Mouse (Mus musculus): ENCODE measurements around the gene Gm20503. TPM values are rescaled to one million over a fixed set of nuclear protein-coding genes. Genes with fewer than 3 reads are reported as not detected.

The Gm20503 gene
- 7.6 and 10.9 TPM in 2 replicates for polyA plus RNA-seq (2016; fragmentation: Nextera tagmentation; extraction: Ambion mirVana)

GRCm38 (mm10) chr4:59002948-59003805 lies at the start of gene Gm20503:
Gm20503 (plus strand) TSS chr4:59003210.
- Histone ChIP-seq H3K27me3 (ENCODE audit: low read depth, poor library complexity, severe bottlenecking) (peaks cover 22% of the 10 kb centered on the region), H3K4me3 (peak within 1 kb of the TSS; percentile 93), H3K4me1 (peaks cover 33% of the 10 kb centered on the region), H3K36me3 (no peaks in the 10 kb centered on the region), H3K9me3 (replicated peaks) (no peaks in the 10 kb centered on the region), H3K27ac (replicated peaks) (peak within 1 kb of the TSS; percentile 92)
- under 1% methylated on average over 89 of the region's 89 CpGs for WGBS
- peak; percentile 92 for DNase-seq (ENCODE audit: low spot score)

GRCm38 (mm10) chr4:58961719-58962118 lies 41.3 kb upstream of the Gm20503 start:
- DNase-seq (ENCODE audit: low spot score) = no peak
- Histone ChIP-seq H3K4me1 (no peaks in the 10 kb centered on the region), H3K27ac (replicated peaks) (no peak overlapping the region), H3K36me3 (peaks cover 11% of the 10 kb centered on the region), H3K9me3 (replicated peaks) (no peaks in the 10 kb centered on the region), H3K27me3 (ENCODE audit: low read depth, poor library complexity, severe bottlenecking) (no peaks in the 10 kb centered on the region), H3K4me3 (no peak overlapping the region)
- WGBS = 94% methylated on average over 15 of the region's 15 CpGs

- Histone ChIP-seq H3K27me3 (ENCODE audit: low read depth, poor library complexity, severe bottlenecking) (no peaks in the 10 kb centered on the region), H3K36me3 (no peaks in the 10 kb centered on the region), H3K27ac (replicated peaks) (no peak overlapping the region), H3K4me1 (no peaks in the 10 kb centered on the region), H3K4me3 (no peak overlapping the region), H3K9me3 (replicated peaks) (no peaks in the 10 kb centered on the region)
- 94% methylated on average over 4 of the region's 4 CpGs for WGBS
- DNase-seq (ENCODE audit: low spot score) = no peak
Measured at GRCm38 (mm10) chr4:58963271-58963670, 39.7 kb upstream of the Gm20503 start.

GRCm38 (mm10) chr4:58965136-58965535 lies 37.9 kb upstream of the Gm20503 start:
- no peaks in the 10 kb centered on the region for H3K27me3 ChIP-seq (ENCODE audit: low read depth, poor library complexity, severe bottlenecking)
- WGBS = 89% methylated on average over 1 of the region's 1 CpGs
- no peak for DNase-seq (ENCODE audit: low spot score)
- H3K9me3 ChIP-seq (replicated peaks) = no peaks in the 10 kb centered on the region
- no peak overlapping the region for H3K27ac ChIP-seq (replicated peaks)
- no peak overlapping the region for H3K4me3 ChIP-seq
- H3K36me3 ChIP-seq = no peaks in the 10 kb centered on the region
- no peaks in the 10 kb centered on the region for H3K4me1 ChIP-seq

- WGBS = 86% methylated on average over 4 of the region's 4 CpGs
- Histone ChIP-seq H3K27ac (replicated peaks) (no peak overlapping the region), H3K4me3 (no peak overlapping the region), H3K27me3 (ENCODE audit: low read depth, poor library complexity, severe bottlenecking) (no peaks in the 10 kb centered on the region), H3K36me3 (peaks cover 4% of the 10 kb centered on the region; the same call in 1 of the 2 replicates), H3K9me3 (replicated peaks) (no peaks in the 10 kb centered on the region), H3K4me1 (no peaks in the 10 kb centered on the region)
- DNase-seq (ENCODE audit: low spot score) = no peak
Measured at GRCm38 (mm10) chr4:58970678-58971077, 32.3 kb upstream of the Gm20503 start.

GRCm38 (mm10) chr4:58975711-58976110 lies 27.3 kb upstream of the Gm20503 start:
- Histone ChIP-seq H3K36me3 (peaks cover 4% of the 10 kb centered on the region; the same call in 1 of the 2 replicates), H3K9me3 (replicated peaks) (no peaks in the 10 kb centered on the region), H3K4me3 (no peak overlapping the region), H3K4me1 (no peaks in the 10 kb centered on the region), H3K27ac (replicated peaks) (no peak overlapping the region), H3K27me3 (ENCODE audit: low read depth, poor library complexity, severe bottlenecking) (no peaks in the 10 kb centered on the region)
- 86% methylated on average over 5 of the region's 5 CpGs for WGBS
- DNase-seq (ENCODE audit: low spot score) = no peak

DNA sequence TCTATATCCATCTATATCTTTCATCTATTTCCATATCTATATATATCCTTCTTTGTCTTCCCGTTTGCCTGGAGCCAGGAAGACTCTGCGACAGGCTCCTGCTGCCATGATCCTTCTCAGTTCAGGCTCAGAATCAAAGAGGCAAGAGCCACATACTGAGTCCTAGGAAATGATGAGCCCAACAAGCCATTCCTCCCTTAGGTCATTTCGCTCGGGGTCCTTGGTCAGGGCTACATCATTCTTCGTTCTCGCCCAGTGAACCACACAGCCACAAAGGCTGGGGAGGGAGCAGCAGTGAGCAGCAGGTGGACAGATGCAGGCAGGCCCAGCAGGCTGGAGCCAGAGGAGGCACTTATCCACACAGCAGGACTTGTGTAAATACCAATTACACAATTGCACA lies 21.6 kb upstream of the Gm20503 start:
- Histone ChIP-seq H3K36me3 (no peaks in the 10 kb centered on the region), H3K9me3 (replicated peaks) (no peaks in the 10 kb centered on the region), H3K4me3 (no peak overlapping the region), H3K27me3 (ENCODE audit: low read depth, poor library complexity, severe bottlenecking) (no peaks in the 10 kb centered on the region), H3K27ac (replicated peaks) (no peak overlapping the region), H3K4me1 (peaks cover 4% of the 10 kb centered on the region; the same call in 1 of the 2 replicates)
- 83% methylated on average over 6 of the region's 6 CpGs for WGBS
- DNase-seq (ENCODE audit: low spot score) = no peak

DNA sequence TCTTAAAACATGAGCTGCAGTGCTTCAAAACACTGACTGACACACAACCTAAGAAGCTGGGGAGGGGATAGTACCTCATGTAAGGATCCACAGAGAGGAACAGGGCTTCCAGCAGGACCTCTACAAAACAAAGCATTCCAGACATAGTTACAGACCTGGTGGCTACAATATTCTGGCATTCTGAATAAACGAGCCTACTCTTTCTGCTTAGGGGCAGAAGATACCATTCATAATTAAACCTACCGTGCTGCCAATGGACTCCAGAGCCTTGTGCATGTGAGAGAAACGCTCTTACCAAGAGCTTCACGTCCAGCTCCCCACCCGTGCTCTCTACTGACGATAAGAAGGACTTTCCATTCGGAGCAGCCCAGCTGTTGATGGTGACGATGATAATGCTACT lies 20.2 kb upstream of the Gm20503 start:
- Histone ChIP-seq H3K27me3 (ENCODE audit: low read depth, poor library complexity, severe bottlenecking) (peaks cover 1% of the 10 kb centered on the region; the same call in 1 of the 2 replicates), H3K36me3 (no peaks in the 10 kb centered on the region), H3K4me3 (no peak overlapping the region), H3K9me3 (replicated peaks) (no peaks in the 10 kb centered on the region), H3K27ac (replicated peaks) (no peak overlapping the region), H3K4me1 (peaks cover 15% of the 10 kb centered on the region)
- DNase-seq (ENCODE audit: low spot score) = no peak
- 87% methylated on average over 8 of the region's 8 CpGs for WGBS

DNA sequence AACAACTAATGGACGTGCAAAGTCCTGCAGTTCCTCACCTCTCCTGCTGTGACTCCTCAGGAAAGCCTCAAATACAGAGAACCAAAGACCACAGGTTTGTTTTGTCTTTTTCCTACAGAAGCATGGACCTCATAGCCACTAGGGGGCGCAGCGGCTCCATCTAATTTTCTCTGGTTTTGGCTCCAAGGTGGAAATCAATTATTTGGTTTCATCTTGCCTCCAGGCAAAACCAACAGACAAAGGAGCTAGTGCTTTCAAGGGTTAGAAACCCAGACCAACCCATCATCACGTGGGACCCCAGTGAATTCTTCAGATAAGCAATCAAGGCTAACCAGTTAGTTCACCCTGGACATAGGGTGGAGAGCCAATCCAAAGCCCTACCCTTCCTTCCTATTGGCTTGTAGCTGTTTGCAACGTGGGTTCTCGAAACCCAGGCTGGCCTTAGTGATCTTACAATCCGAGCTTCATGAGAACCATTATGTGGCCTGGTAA lies 17.8 kb upstream of the Gm20503 start:
- Histone ChIP-seq H3K27me3 (ENCODE audit: low read depth, poor library complexity, severe bottlenecking) (peaks cover 9% of the 10 kb centered on the region), H3K27ac (replicated peaks) (no peak overlapping the region), H3K9me3 (replicated peaks) (no peaks in the 10 kb centered on the region), H3K4me3 (no peak overlapping the region), H3K4me1 (peaks cover 15% of the 10 kb centered on the region), H3K36me3 (no peaks in the 10 kb centered on the region)
- 24% methylated on average over 7 of the region's 7 CpGs for whole genome bisulfite sequencing
- DNase-seq (ENCODE audit: low spot score) = peak; percentile 80

- peak; percentile 88 for DNase-seq (ENCODE audit: low spot score)
- H3K9me3 ChIP-seq (replicated peaks) = no peaks in the 10 kb centered on the region
Measured at GRCm38 (mm10) chr4:58986540-58987190, 16.3 kb upstream of the Gm20503 start, which contains the start of gene Ptgr1. Ptgr1 (minus strand) TSS chr4:58987119.

DNA sequence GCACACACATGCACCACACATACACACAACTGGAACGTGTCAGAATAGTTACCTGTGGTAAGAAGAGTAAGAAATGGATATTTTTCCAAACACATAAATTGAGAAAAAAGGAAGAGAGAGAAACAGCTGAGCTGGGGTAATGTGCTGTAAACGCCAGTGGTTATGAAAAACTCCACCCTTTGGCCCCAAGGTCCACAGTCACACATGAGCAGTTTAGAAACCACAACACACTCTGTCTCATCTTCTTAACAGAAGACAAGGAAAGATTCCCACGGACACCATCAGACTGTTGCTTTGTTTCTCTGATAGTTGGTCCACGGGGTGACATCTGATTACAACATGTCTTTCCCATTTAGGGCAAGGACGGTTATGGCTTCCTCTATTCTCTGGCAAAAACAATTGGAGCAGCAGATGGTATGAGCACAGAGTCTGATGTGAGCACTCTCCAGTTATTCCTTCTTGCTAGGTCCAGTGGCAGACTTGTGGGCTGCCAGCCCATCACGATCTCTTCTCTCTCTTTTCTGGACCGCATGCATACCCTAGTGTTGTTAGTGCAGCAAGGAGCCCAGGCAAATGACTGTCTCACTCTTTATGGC lies 13.6 kb upstream of the Gm20503 start:
- H3K4me1 ChIP-seq = peaks cover 19% of the 10 kb centered on the region
- DNase-seq (ENCODE audit: low spot score) = no peak
- H3K27me3 ChIP-seq (ENCODE audit: low read depth, poor library complexity, severe bottlenecking) = peaks cover 14% of the 10 kb centered on the region
- no peaks in the 10 kb centered on the region for H3K9me3 ChIP-seq (replicated peaks)
- H3K4me3 ChIP-seq = no peak overlapping the region
- H3K27ac ChIP-seq (replicated peaks) = no peak overlapping the region
- H3K36me3 ChIP-seq = no peaks in the 10 kb centered on the region
- WGBS = 86% methylated on average over 7 of the region's 7 CpGs

More at GRCm38 (mm10) chr4:58986540-58987190, 16.3 kb upstream of the Gm20503 start, which contains the start of gene Ptgr1:
- H3K27me3 ChIP-seq (ENCODE audit: low read depth, poor library complexity, severe bottlenecking) = peaks cover 9% of the 10 kb centered on the region
- peak within 1 kb of the TSS; percentile 67 for H3K4me3 ChIP-seq
- peaks cover 19% of the 10 kb centered on the region for H3K4me1 ChIP-seq
- WGBS = 1% methylated on average over 28 of the region's 28 CpGs
- H3K27ac ChIP-seq (replicated peaks) = peak within 1 kb of the TSS; percentile 77
- H3K36me3 ChIP-seq = no peaks in the 10 kb centered on the region

DNA sequence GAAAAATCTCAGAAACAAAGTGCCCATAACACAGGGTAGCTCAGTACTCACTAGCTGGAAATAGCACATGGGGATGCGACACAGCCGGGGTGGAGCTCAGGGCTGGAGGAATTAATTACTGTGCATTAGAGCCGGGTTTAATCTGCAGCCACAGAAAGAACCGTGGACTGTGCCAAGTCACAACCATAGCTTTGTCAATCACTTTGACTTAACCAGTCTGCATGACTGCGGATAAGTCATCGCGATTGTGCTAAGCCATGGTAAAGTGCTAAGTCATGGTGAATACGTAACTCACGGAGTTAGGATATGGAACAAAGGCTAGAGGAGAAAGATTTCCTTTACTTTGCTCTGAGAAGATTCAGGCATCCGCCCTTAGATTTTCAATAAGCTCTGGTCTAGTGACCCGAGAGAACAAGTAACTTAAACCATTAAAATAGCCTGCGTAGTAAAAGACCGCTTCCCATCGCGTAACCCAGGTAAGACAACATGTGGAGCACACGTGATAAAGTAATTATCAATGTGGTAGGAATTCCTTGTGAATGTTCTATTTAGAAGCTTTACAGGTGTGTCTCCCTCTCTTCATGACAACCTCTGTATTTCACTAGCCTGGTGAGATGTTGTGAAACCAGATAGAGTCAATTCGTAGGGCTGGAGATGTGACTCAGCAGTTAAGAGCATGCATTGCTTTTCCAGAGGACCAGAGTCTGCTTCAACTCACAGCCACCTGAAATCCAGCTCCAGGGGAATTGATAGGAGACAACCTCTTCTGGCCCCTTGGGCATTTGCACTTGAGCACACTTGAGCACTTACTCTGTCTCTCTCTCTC lies 12.2 kb upstream of the Gm20503 start:
- Histone ChIP-seq H3K4me1 (peaks cover 19% of the 10 kb centered on the region), H3K4me3 (no peak overlapping the region), H3K27me3 (ENCODE audit: low read depth, poor library complexity, severe bottlenecking) (peaks cover 14% of the 10 kb centered on the region), H3K27ac (replicated peaks) (no peak overlapping the region), H3K36me3 (no peaks in the 10 kb centered on the region), H3K9me3 (replicated peaks) (no peaks in the 10 kb centered on the region)
- DNase-seq (ENCODE audit: low spot score) = no peak
- 86% methylated on average over 17 of the region's 17 CpGs for WGBS

Measured in midbrain, embryonic 10.5 days (tissue).